Mouse (Mus musculus) liver, embryonic 16.5 days (tissue): ENCODE data around the gene Plekha8. TPM values are rescaled to one million over a fixed set of nuclear protein-coding genes. Genes with fewer than 3 reads are reported as not detected.

Source experiments
- ATAC-seq: fragments of 200-750 bp; cut with Nextera tagmentation; 2 replicates; pipeline ENCODE4 v1.8.0; 2017; ENCODE audit warnings: low read depth, mild to moderate bottlenecking, moderate number of reproducible peaks, moderate library complexity
- H3K27ac ChIP-seq: fragments of 300-500 bp; sonication (generic); 2 replicates; pipeline ENCODE4 v1.5.1; 2014; ENCODE audit warnings: mild to moderate bottlenecking, low read length
- H3K27me3 ChIP-seq: fragments of 300-500 bp; sonication (generic); 2 replicates; pipeline ENCODE4 v1.6.1; 2014; ENCODE audit warnings: low read depth, low read length, mixed read lengths; ENCODE audit not compliant: control insufficient read depth, insufficient read depth
- H3K36me3 ChIP-seq: fragments of 300-500 bp; sonication (generic); 2 replicates; pipeline ENCODE4 v1.6.1; 2014; ENCODE audit warnings: mild to moderate bottlenecking; ENCODE audit not compliant: control insufficient read depth, insufficient read depth
- H3K4me1 ChIP-seq: fragments of 300-500 bp; sonication (generic); 2 replicates; pipeline ENCODE4 v1.6.1; 2014; ENCODE audit warnings: low read depth, low read length, mixed read lengths; ENCODE audit not compliant: control insufficient read depth
- H3K4me2 ChIP-seq: fragments of 300-500 bp; sonication (generic); 2 replicates; pipeline ENCODE4 v1.6.1; 2014; ENCODE audit warnings: low read depth, low read length, mixed read lengths
- H3K4me3 ChIP-seq: fragments of 300-500 bp; sonication (generic); 2 replicates; pipeline ENCODE4 v1.5.1; 2014; ENCODE audit warnings: low read depth, mild to moderate bottlenecking, low read length
- H3K9ac ChIP-seq: fragments of 300-500 bp; sonication (generic); 2 replicates; pipeline ENCODE4 v1.6.1; 2014; ENCODE audit warnings: low read depth, low read length
- H3K9me3 ChIP-seq: fragments of 300-500 bp; sonication (generic); replicated peaks from 2 replicates; pipeline ENCODE4 v1.6.1; 2016; ENCODE audit warnings: low read length; ENCODE audit not compliant: control insufficient read depth
- WGBS: fragments of 180-500 bp; shearing (Covaris S2); extraction: QIAGEN DNeasy Blood & Tissue Kit; methylation state at CpG from one replicate; pipeline ENCODE4 v1.1.7; 2014; ENCODE audit not compliant: insufficient replicate concordance; 5-methylcytosine and 5-hydroxymethylcytosine counted together
- polyA plus RNA-seq: library from polyadenylated mRNA; unstranded; fragments of >200 nt; fragmentation: Nextera tagmentation; extraction: Ambion mirVana; gene quantifications from 2 replicates; pipeline ENCODE4 v1.2.1, GENCODE M21; 2015

Gene Plekha8
- polyA plus RNA-seq, 1 experiment from 2014 or later: 2.1 TPM

- WGBS: 79% methylated on average over 6 of the region's 6 CpGs
- no peak overlapping the region for H3K27ac ChIP-seq
- no peaks in the 10 kb centered on the region for H3K36me3 ChIP-seq
- no peak overlapping the region for H3K4me2 ChIP-seq
- no peak overlapping the region for H3K4me3 ChIP-seq
- H3K9me3 ChIP-seq: no peaks in the 10 kb centered on the region
- ATAC-seq: no peak
- no peaks in the 10 kb centered on the region for H3K27me3 ChIP-seq
- no peaks in the 10 kb centered on the region for H3K4me1 ChIP-seq
- H3K9ac ChIP-seq: no peak overlapping the region
Measured at GRCm38 (mm10) chr6:54693286-54693685, 98.4 kb downstream of the Plekha8 start.

Other genes with a start within 250 kb of the Plekha8 start
- 0.06 and 0.12 TPM in 2 replicates for gene Wipf3, start 165.5 kb upstream of the Plekha8 start, polyA plus RNA-seq
- 0.09 and 0.34 TPM in 2 replicates for gene Scrn1, start 28.6 kb upstream of the Plekha8 start, polyA plus RNA-seq
- gene Fkbp14, start 2.2 kb downstream of the Plekha8 start, polyA plus RNA-seq: 4.1 and 4.3 TPM in 2 replicates
- gene Mturn, start 86.5 kb downstream of the Plekha8 start, polyA plus RNA-seq: 2.5 and 2.6 TPM in 2 replicates
- 1.8 and 2.1 TPM in 2 replicates for gene Znrf2, start 221.8 kb downstream of the Plekha8 start, polyA plus RNA-seq